Mouse (Mus musculus): ENCODE data around the gene Sh3bp5.

Sh3bp5 gene

GRCm38 (mm10) chr14:31330957-31331356 is 104.9 kb downstream of the Sh3bp5 start:
- DNase-seq = no peak

GRCm38 (mm10) chr14:31329741-31330140 is 106.1 kb downstream of the Sh3bp5 start:
- no peak for DNase-seq

- DNase-seq = no peak
These were observed 108.2 kb downstream of the Sh3bp5 start for GRCm38 (mm10) chr14:31327681-31328080.

- no peak for DNase-seq
These were observed 108.7 kb downstream of the Sh3bp5 start for GRCm38 (mm10) chr14:31327196-31327595.

- DNase-seq = no peak
These were observed 109.1 kb downstream of the Sh3bp5 start for GRCm38 (mm10) chr14:31326770-31327169.

GRCm38 (mm10) chr14:31325551-31325950 is 110.3 kb downstream of the Sh3bp5 start:
- DNase-seq = no peak

GRCm38 (mm10) chr14:31324851-31325250 is 111.0 kb downstream of the Sh3bp5 start:
- DNase-seq = no peak

- DNase-seq = peak; percentile 34
These were observed 111.8 kb downstream of the Sh3bp5 start, which contains the start of gene Dnah1 for GRCm38 (mm10) chr14:31323849-31324792. Dnah1 (minus strand) TSS chr14:31323896.

- DNase-seq = no peak
These were observed 112.7 kb downstream of the Sh3bp5 start for GRCm38 (mm10) chr14:31323189-31323588.

GRCm38 (mm10) chr14:31322191-31322590 is 113.7 kb downstream of the Sh3bp5 start:
- no peak for DNase-seq

- no peak for DNase-seq
These were observed 114.7 kb downstream of the Sh3bp5 start for GRCm38 (mm10) chr14:31321181-31321580.

GRCm38 (mm10) chr14:31319546-31319945 is 116.3 kb downstream of the Sh3bp5 start:
- DNase-seq = no peak

GRCm38 (mm10) chr14:31317754-31318153 is 118.1 kb downstream of the Sh3bp5 start:
- no peak for DNase-seq

- DNase-seq = no peak
These were observed 119.3 kb downstream of the Sh3bp5 start for GRCm38 (mm10) chr14:31316613-31317012.

GRCm38 (mm10) chr14:31313192-31313591 is 122.7 kb downstream of the Sh3bp5 start:
- DNase-seq = no peak

Measured in right cerebral cortex, postnatal 4 days (tissue).